Mouse (Mus musculus): ENCODE measurements around the gene Kmt2c. TPM values are rescaled to one million over a fixed set of nuclear protein-coding genes. Genes with fewer than 3 reads are reported as not detected.

The Kmt2c gene
- 20.1 and 20.3 TPM in 2 replicates for polyA plus RNA-seq (2015; fragmentation: Nextera tagmentation; extraction: Ambion mirVana)

DNA sequence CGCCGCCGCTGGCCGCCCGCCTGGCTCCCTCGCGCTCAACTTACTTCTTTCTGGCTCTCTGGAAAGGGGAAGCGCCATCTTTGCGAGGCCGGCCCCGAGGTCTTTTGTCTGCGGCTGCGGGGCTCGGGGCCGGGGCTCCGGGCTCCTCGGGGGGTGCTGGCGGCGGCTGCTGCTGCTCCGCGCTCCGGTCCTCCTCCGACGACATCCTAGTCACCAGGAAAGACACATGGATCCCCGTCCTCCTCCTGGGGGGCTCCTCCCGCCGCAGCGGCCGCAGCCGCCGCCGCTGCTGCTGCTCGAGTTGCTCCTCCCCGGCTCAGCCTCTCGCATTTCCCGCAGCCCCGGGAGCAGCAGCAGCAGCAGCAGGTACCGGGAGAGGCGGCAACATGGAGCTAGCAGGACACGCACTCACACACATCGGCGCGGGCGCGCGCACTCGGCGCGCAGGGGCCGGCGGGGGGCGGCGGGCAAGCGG, at the start of gene Kmt2c:
TSS of gene Kmt2c (minus strand) at position 438 of the 475 bp plus-strand sequence.
- peak within 1 kb of the TSS; percentile 97 for H3K4me3 ChIP-seq
- peak; percentile 18 for ATAC-seq (ENCODE audit: low FRiP score)
- under 1% methylated on average over 46 of the region's 54 CpGs for WGBS
- H3K36me3 ChIP-seq, result no peaks in the 10 kb centered on the region
- H3K9ac ChIP-seq, result peak within 1 kb of the TSS; percentile 96
- H3K27me3 ChIP-seq, result no peaks in the 10 kb centered on the region
- H3K9me3 ChIP-seq, result no peaks in the 10 kb centered on the region
- H3K4me1 ChIP-seq (replicated peaks), result peaks cover 19% of the 10 kb centered on the region
- peak within 1 kb of the TSS; percentile 100 for H3K27ac ChIP-seq
- H3K4me2 ChIP-seq, result peak within 1 kb of the TSS; percentile 81

DNA sequence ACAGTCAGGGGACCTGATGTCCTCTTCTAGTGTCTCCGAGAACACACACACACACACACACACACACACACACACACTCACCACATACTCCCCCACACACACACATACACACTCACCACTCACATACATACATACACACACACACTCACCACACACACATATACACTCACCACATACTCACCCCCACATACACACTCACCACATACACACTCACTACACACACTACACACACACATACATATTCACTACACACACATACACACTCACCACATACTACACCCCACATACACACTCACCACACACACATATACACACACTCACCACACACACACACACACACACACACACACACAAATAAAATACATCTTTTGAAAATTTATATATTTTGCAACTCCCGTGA, 48.3 kb upstream of the Kmt2c start:
- Histone ChIP-seq H3K27ac (no peak overlapping the region), H3K9me3 (no peaks in the 10 kb centered on the region), H3K36me3 (no peaks in the 10 kb centered on the region), H3K4me1 (replicated peaks) (no peaks in the 10 kb centered on the region), H3K4me2 (no peak overlapping the region), H3K27me3 (no peaks in the 10 kb centered on the region), H3K4me3 (no peak overlapping the region), H3K9ac (no peak overlapping the region)
- 97% methylated on average over 2 of the region's 2 CpGs for WGBS
- ATAC-seq (ENCODE audit: low FRiP score), result no peak

DNA sequence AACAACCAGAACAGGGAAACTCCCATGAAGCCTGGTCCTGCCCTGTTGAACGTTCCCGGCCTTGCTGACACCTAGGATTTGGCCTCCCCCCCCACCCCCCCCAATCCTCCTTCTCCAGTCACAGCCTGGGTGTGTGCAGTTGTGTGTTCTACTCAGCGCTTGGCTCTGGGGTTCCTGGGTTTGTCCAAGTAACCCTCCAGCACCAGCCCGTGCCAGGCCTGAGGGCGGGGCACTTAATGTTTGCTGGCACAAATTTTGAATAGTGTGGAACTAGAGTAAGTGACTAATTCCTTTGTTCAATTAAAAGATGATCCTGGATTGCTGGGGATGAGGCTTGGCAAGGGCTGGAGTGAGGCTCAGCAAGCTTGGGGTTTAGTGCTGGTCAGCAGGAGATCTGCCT, 46.0 kb upstream of the Kmt2c start:
- Histone ChIP-seq H3K36me3 (no peaks in the 10 kb centered on the region), H3K4me1 (replicated peaks) (no peaks in the 10 kb centered on the region), H3K27ac (no peak overlapping the region), H3K9ac (no peak overlapping the region), H3K9me3 (no peaks in the 10 kb centered on the region), H3K4me3 (no peak overlapping the region), H3K4me2 (no peak overlapping the region), H3K27me3 (no peaks in the 10 kb centered on the region)
- ATAC-seq (ENCODE audit: low FRiP score), result no peak
- WGBS, result 84% methylated on average over 5 of the region's 5 CpGs

DNA sequence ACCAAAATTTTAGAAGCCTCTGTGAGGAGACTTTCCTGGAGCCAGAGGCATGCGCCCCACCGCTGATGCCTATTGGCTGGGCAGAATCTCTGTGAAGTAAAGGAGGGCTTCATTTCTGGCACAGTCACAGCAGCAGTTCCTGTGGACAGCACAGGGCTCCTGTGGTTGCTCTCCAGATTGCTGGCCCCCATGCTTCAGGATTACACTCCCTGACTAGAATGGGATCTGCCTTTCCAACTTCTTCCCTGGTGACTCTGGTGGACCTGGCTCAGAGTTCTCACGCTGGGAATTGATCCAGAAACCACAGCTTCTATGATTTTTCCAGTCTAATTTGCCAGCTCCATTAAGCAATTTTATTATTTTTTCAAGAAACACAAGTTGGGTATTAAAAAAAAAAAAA, 45.5 kb upstream of the Kmt2c start:
- WGBS, result 90% methylated on average over 3 of the region's 3 CpGs
- no peak overlapping the region for H3K4me3 ChIP-seq
- no peak for ATAC-seq (ENCODE audit: low FRiP score)
- H3K27me3 ChIP-seq, result no peaks in the 10 kb centered on the region
- no peak overlapping the region for H3K4me2 ChIP-seq
- H3K9ac ChIP-seq, result no peak overlapping the region
- H3K9me3 ChIP-seq, result no peaks in the 10 kb centered on the region
- no peaks in the 10 kb centered on the region for H3K36me3 ChIP-seq
- H3K27ac ChIP-seq, result no peak overlapping the region
- H3K4me1 ChIP-seq (replicated peaks), result no peaks in the 10 kb centered on the region

DNA sequence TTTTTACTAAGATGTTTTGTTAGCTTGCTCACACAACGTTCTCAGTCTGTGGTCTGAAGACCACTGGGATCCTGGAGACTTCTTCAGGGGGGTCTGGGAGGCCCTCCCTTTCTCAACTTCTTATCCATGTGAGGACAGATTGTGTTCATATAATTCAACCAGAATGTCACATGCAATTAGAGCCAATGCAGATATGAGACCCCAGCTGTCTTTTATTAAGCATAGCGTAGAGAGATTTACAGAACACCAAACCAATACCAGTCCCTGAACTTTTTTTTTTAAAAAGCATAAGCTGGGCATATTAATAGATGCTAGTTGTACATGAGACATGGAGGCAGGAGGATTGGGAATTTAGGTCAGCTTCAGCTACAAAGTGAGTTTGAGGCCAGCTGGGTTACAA, 43.1 kb upstream of the Kmt2c start:
- 77% methylated on average over 2 of the region's 2 CpGs for WGBS
- no peak overlapping the region for H3K4me3 ChIP-seq

DNA sequence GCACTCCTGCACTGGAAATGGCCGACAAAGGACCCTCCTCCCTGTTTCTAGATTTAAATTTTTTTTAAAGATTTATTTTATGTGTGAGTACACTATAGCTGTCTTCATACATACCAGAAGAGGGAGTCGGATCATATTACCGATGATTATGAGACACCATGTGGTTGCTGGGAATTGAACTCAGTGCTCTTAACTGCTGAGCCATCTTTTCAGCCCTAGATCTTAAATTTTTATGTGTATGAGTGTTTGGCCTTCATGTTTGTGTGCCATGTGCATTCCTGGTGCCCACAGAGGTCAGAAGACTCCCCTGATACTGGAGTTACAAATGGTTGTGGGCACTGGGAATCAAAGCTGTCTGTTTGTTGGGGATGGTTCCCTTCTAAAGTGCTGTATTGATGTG, 42.3 kb upstream of the Kmt2c start:
- Histone ChIP-seq H3K4me1 (replicated peaks) (no peaks in the 10 kb centered on the region), H3K27ac (no peak overlapping the region), H3K27me3 (no peaks in the 10 kb centered on the region), H3K4me3 (no peak overlapping the region), H3K9ac (no peak overlapping the region), H3K36me3 (no peaks in the 10 kb centered on the region), H3K4me2 (no peak overlapping the region), H3K9me3 (no peaks in the 10 kb centered on the region; the same call in 1 of the 2 replicates)
- no peak for ATAC-seq (ENCODE audit: low FRiP score)
- WGBS, result 93% methylated on average over 3 of the region's 3 CpGs

More for the DNA sequence above, 43.1 kb upstream of the Kmt2c start:
- no peak overlapping the region for H3K27ac ChIP-seq
- H3K36me3 ChIP-seq, result no peaks in the 10 kb centered on the region
- H3K9me3 ChIP-seq, result no peaks in the 10 kb centered on the region; the same call in 1 of the 2 replicates
- no peak overlapping the region for H3K4me2 ChIP-seq
- no peaks in the 10 kb centered on the region for H3K4me1 ChIP-seq (replicated peaks)
- H3K27me3 ChIP-seq, result no peaks in the 10 kb centered on the region
- ATAC-seq (ENCODE audit: low FRiP score), result no peak
- H3K9ac ChIP-seq, result no peak overlapping the region

DNA sequence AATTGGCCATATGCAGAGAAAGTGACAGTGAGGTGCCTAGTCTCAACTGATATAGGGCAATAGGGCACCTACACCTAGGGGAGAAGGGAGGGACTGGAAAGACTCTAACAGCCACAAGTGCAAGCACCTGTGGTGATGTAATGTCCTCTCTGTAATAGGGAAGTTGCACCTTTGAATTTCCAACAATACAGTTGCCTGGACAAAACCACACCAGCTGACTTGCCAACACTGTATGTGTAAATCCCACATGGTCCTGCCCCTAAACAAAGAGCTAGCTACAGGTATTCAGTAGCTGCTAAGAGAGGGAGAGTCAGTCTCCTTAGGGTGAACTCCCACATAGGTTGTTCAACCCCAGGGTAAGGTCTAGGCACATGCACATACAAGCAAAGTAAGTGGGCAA, 41.8 kb upstream of the Kmt2c start:
- no peak overlapping the region for H3K27ac ChIP-seq

DNA sequence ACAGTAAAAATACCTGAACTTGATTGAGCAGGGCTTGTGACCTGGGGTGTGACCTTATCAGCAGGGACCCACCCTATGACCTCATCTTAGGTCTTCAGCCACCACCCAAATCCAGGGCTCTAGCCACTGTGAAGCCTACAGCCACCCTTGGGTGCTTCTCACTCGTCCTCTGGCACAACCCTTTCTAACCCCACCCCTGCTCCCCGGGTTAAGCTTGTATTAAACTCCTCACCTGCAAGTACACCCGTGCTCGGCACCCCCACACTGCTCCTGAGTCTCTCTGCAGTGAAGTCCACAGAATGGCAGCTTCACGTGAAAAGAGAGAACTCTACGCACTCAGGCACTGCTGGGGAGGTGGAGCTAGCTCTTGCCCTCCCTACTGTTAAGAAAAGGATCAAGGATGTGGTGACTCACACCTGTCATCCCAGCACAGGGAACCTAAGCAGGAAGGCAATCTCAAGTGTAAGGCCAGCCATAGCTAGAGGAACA, 38.4 kb upstream of the Kmt2c start:
- no peak overlapping the region for H3K9ac ChIP-seq
- no peak overlapping the region for H3K4me3 ChIP-seq
- H3K9me3 ChIP-seq, result no peaks in the 10 kb centered on the region; the same call in 1 of the 2 replicates
- H3K4me2 ChIP-seq, result no peak overlapping the region
- H3K27ac ChIP-seq, result no peak overlapping the region
- H3K4me1 ChIP-seq (replicated peaks), result 0 out of 2 replicates have a peak, but pooled peaks cover 5% of the 10 kb centered on the region
- no peaks in the 10 kb centered on the region for H3K27me3 ChIP-seq
- H3K36me3 ChIP-seq, result no peaks in the 10 kb centered on the region
- WGBS, result 46% methylated on average over 6 of the region's 6 CpGs
- ATAC-seq (ENCODE audit: low FRiP score), result no peak

More for the DNA sequence above, 41.8 kb upstream of the Kmt2c start:
- Histone ChIP-seq H3K9me3 (no peaks in the 10 kb centered on the region; the same call in 1 of the 2 replicates), H3K4me2 (no peak overlapping the region), H3K36me3 (no peaks in the 10 kb centered on the region), H3K9ac (no peak overlapping the region), H3K4me3 (no peak overlapping the region), H3K4me1 (replicated peaks) (no peaks in the 10 kb centered on the region), H3K27me3 (no peaks in the 10 kb centered on the region)
- ATAC-seq (ENCODE audit: low FRiP score), result no peak

DNA sequence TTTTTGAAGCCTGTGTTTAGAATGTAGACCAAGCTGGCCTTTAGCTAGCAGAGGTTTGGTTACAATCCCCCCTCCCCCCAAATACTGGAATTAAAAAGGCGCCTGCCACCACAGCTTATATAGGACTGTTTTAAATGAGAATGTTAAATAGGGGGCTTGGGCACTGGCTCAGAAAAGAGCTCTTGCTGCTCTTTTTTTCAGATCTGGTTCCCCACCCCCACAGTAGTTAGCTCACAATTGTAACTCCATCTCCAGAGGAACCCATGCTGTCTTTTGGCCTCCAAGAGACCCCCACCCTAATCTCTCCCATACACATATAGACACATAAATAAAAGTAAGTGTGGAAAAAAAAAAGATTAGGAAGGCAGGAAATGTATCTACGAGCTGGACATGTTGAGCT, 37.9 kb upstream of the Kmt2c start:
- no peaks in the 10 kb centered on the region for H3K36me3 ChIP-seq
- no peaks in the 10 kb centered on the region; the same call in 1 of the 2 replicates for H3K9me3 ChIP-seq
- H3K27me3 ChIP-seq, result no peaks in the 10 kb centered on the region
- no peak overlapping the region for H3K4me2 ChIP-seq
- H3K9ac ChIP-seq, result no peak overlapping the region
- H3K4me1 ChIP-seq (replicated peaks), result 0 out of 2 replicates have a peak, but pooled peaks cover 5% of the 10 kb centered on the region
- no peak overlapping the region for H3K4me3 ChIP-seq
- WGBS, result 52% methylated on average over 2 of the region's 2 CpGs
- H3K27ac ChIP-seq, result no peak overlapping the region
- ATAC-seq (ENCODE audit: low FRiP score), result no peak

DNA sequence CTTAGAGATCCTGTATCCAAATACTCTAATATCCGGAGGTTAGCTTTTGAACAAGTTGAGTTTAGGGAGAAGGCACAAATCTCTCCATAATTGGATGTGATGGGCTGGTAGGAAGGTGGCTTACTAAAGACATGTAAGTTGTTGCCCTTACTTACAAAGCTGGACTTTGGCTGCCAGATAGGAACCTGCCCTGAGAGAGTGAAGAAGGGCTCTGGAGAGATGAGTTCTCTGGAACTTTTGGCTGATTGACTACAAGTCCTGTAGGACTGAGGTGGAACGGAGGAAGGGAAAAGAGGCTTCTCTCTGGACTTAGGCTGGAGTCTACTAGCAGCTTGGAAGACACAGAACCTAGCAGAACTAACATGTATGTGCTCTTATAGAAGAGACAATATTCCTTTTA, 37.0 kb upstream of the Kmt2c start:
- Histone ChIP-seq H3K9ac (no peak overlapping the region), H3K36me3 (no peaks in the 10 kb centered on the region), H3K9me3 (no peaks in the 10 kb centered on the region; the same call in 1 of the 2 replicates), H3K4me3 (no peak overlapping the region), H3K4me2 (no peak overlapping the region), H3K27me3 (no peaks in the 10 kb centered on the region), H3K27ac (no peak overlapping the region), H3K4me1 (replicated peaks) (0 out of 2 replicates have a peak, but pooled peaks cover 5% of the 10 kb centered on the region)
- 89% methylated on average over 2 of the region's 2 CpGs for WGBS
- no peak for ATAC-seq (ENCODE audit: low FRiP score)

DNA sequence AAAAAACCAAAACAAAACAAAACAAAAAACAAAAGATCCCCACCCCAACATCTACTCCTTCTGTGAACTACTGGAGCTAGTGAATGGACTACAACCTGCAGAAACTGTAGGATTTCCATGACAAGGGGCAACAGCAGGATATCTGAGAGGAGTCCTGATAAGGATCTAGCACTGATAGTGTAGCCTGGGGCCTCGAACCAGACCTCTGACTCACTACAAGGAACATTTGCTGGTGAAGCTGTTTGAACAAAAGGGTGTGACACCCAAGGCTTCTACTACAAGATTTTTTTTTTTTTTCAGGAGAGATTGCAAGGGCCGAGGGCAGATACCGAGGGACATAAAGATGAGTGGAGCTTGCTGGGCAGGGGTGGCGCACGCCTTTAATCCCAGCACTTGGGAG, 34.7 kb upstream of the Kmt2c start:
- no peaks in the 10 kb centered on the region for H3K36me3 ChIP-seq
- no peak overlapping the region for H3K9ac ChIP-seq
- 83% methylated on average over 5 of the region's 5 CpGs for WGBS
- H3K9me3 ChIP-seq, result no peaks in the 10 kb centered on the region; the same call in 1 of the 2 replicates
- H3K4me1 ChIP-seq (replicated peaks), result peaks cover 5% of the 10 kb centered on the region; the same call in 1 of the 2 replicates
- ATAC-seq (ENCODE audit: low FRiP score), result no peak
- H3K4me2 ChIP-seq, result no peak overlapping the region
- H3K27ac ChIP-seq, result no peak overlapping the region
- no peaks in the 10 kb centered on the region for H3K27me3 ChIP-seq
- no peak overlapping the region for H3K4me3 ChIP-seq

DNA sequence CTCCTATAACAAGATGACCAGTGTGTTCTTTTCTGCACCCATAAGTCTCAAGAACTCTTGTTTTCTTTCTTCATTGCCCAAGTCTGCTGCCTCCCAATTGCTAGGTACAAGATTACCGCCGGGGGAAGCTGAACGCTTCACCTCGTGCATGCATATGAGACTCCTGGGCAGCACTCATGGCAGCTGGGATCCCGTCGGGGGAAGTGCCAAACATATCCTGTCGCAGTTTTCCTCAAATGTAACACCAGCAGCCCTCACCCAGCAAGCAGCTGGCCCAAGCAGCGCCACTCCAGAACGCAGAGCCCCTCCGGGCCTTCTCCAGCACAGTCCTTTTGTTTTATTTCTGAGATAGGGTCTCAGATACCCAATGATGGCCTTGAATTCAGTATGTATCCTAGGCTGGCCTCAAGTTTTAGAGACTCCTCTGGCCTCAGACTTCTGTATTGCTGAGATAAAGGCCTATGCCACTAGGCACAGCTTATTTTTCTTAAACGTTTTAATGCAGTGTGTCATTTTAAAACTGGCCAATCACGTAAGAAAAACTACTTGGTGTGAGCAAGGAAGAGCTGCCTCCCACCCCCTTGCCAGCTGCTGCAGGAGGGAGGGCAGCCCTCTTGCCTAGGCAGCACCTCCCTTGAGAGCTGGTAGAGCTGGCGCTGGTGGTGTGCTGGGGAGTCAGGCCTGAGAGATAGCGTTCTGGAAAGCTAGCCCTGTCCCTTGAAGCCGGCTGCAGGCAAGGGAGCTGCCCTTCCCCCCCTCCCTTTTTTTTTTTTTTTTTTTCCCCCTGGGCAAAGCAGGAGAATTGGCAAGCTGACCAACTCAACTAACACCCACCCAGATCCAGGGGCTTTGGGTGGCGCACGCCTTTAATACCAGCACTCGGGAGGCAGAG, 33.9 kb upstream of the Kmt2c start:
- Histone ChIP-seq H3K27ac (no peak overlapping the region), H3K36me3 (no peaks in the 10 kb centered on the region), H3K4me3 (no peak overlapping the region), H3K27me3 (no peaks in the 10 kb centered on the region), H3K9ac (no peak overlapping the region), H3K4me1 (replicated peaks) (peaks cover 5% of the 10 kb centered on the region; the same call in 1 of the 2 replicates), H3K9me3 (no peaks in the 10 kb centered on the region; the same call in 1 of the 2 replicates), H3K4me2 (no peak overlapping the region)
- 46% methylated on average over 17 of the region's 18 CpGs for WGBS
- no peak for ATAC-seq (ENCODE audit: low FRiP score)
